Mouse (Mus musculus) intestine, postnatal 0 days (tissue): ENCODE data around the gene Msrb3. TPM values are rescaled to one million over a fixed set of nuclear protein-coding genes. Genes with fewer than 3 reads are reported as not detected.

ENCODE experiments used
- ATAC-seq: fragments of 200-750 bp; cut with Nextera tagmentation; 2 replicates; pipeline ENCODE4 v1.8.0; 2017; ENCODE audit warnings: mild to moderate bottlenecking, moderate TSS enrichment, moderate library complexity
- H3K27ac ChIP-seq: fragments of 300-500 bp; sonication (generic); 2 replicates; pipeline ENCODE4 v1.5.1; 2014; ENCODE audit warnings: mild to moderate bottlenecking, low read depth, low read length, moderate library complexity
- H3K27me3 ChIP-seq: fragments of 300-500 bp; sonication (generic); replicated peaks from 2 replicates; pipeline ENCODE4 v1.6.1; 2014; ENCODE audit warnings: low read length, mixed read lengths; ENCODE audit not compliant: control insufficient read depth, insufficient read depth
- H3K36me3 ChIP-seq: fragments of 300-500 bp; sonication (generic); 2 replicates; pipeline ENCODE4 v1.6.1; 2014; ENCODE audit warnings: mild to moderate bottlenecking, moderate library complexity; ENCODE audit not compliant: control insufficient read depth, insufficient read depth
- H3K4me1 ChIP-seq: fragments of 300-500 bp; sonication (generic); replicated peaks from 2 replicates; pipeline ENCODE4 v1.6.1; 2014; ENCODE audit warnings: antibody characterized with exemption, low read length, mixed read lengths; ENCODE audit not compliant: control insufficient read depth, insufficient read depth
- H3K4me2 ChIP-seq: fragments of 300-500 bp; sonication (generic); replicated peaks from 2 replicates; pipeline ENCODE4 v1.6.1; 2014; ENCODE audit warnings: low read depth, mild to moderate bottlenecking, moderate library complexity
- H3K4me3 ChIP-seq: fragments of 300-500 bp; sonication (generic); 2 replicates; pipeline ENCODE4 v1.5.1; 2014; ENCODE audit warnings: low read depth, low read length
- H3K9ac ChIP-seq: fragments of 300-500 bp; sonication (generic); 2 replicates; pipeline ENCODE4 v1.6.1; 2014; ENCODE audit warnings: mild to moderate bottlenecking, low read depth, low read length
- H3K9me3 ChIP-seq: fragments of 300-500 bp; sonication (generic); 2 replicates; pipeline ENCODE4 v1.6.1; 2016; ENCODE audit warnings: mixed run types; ENCODE audit not compliant: control insufficient read depth
- CTCF ChIP-seq: sonication (generic); IDR thresholded peaks from 2 replicates; pipeline ENCODE4 v1.5.1; 2016; ENCODE audit warnings: low read depth, mild to moderate bottlenecking, control low read depth, antibody characterized with exemption, moderate library complexity
- WGBS: fragments of 180-500 bp; shearing (Covaris S2); extraction: QIAGEN DNeasy Blood & Tissue Kit; methylation state at CpG from one replicate; pipeline ENCODE4 v1.1.7; 2014; 5-methylcytosine and 5-hydroxymethylcytosine counted together
- polyA plus RNA-seq: library from polyadenylated mRNA; unstranded; fragments of >200 nt; fragmentation: Nextera tagmentation; extraction: Ambion mirVana; gene quantifications from 2 replicates; pipeline ENCODE4 v1.2.1, GENCODE M21; 2015

Msrb3 gene
- polyA plus RNA-seq, 1 experiment from 2014 or later = 17.2 TPM

GRCm38 (mm10) chr10:120903843-120904468 lies 5.1 kb upstream of the Msrb3 start:
- no peak overlapping the region for H3K9ac ChIP-seq
- WGBS = 78% methylated on average over 4 of the region's 4 CpGs
- no peaks in the 10 kb centered on the region for H3K27me3 ChIP-seq
- no peak overlapping the region for H3K4me2 ChIP-seq
- H3K4me3 ChIP-seq = no peak overlapping the region
- no peak for ATAC-seq
- no peaks in the 10 kb centered on the region for H3K4me1 ChIP-seq
- no peak overlapping the region for H3K27ac ChIP-seq
- TF ChIP-seq CTCF = no peak
- no peaks in the 10 kb centered on the region for H3K9me3 ChIP-seq
- no peaks in the 10 kb centered on the region for H3K36me3 ChIP-seq

DNA sequence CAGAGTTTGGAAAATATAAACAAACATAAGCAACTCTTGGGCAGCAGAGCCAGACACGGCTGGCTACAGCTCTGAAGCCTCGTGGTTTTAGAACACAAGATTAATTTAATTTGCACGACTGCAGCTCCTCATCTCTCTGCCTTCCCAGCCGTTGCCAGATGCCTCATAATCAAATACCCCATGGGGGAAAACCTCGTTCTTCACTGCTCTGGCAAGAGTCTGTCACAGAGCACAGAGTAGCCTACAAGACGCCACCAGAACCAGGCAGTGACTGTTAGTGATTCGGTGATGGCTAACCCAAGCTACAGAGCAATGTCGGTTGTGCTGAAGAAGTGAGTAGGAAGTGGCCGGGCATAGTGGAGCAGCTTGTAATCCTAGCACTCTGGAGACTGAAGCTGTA lies 2.8 kb upstream of the Msrb3 start:
- H3K4me2 ChIP-seq = no peak overlapping the region
- no peak overlapping the region for H3K9ac ChIP-seq
- WGBS = 58% methylated on average over 9 of the region's 9 CpGs
- 0 out of 2 replicates have a peak, but pooled peaks cover 3% of the 10 kb centered on the region for H3K27me3 ChIP-seq
- H3K36me3 ChIP-seq = no peaks in the 10 kb centered on the region
- H3K4me3 ChIP-seq = no peak overlapping the region
- H3K9me3 ChIP-seq = no peaks in the 10 kb centered on the region
- H3K27ac ChIP-seq = no peak overlapping the region
- TF ChIP-seq CTCF = no peak
- no peak for ATAC-seq
- H3K4me1 ChIP-seq = no peaks in the 10 kb centered on the region

- no peak overlapping the region for H3K27ac ChIP-seq
- no peaks in the 10 kb centered on the region for H3K9me3 ChIP-seq
- no peak overlapping the region for H3K9ac ChIP-seq
- H3K4me1 ChIP-seq = peaks cover under 1% of the 10 kb centered on the region; the same call in 1 of the 2 replicates
- no peaks in the 10 kb centered on the region for H3K36me3 ChIP-seq
- TF ChIP-seq CTCF = no peak
- 0 out of 2 replicates have a peak, but pooled peaks cover 3% of the 10 kb centered on the region for H3K27me3 ChIP-seq
- no peak for ATAC-seq
- H3K4me2 ChIP-seq = peak overlapping the region; percentile 91; the same call in 1 of the 2 replicates
- 56% methylated on average over 13 of the region's 13 CpGs for WGBS
- 0 out of 2 replicates have a peak overlapping the region, but pooled peaks have one; percentile 3 for H3K4me3 ChIP-seq
Measured at GRCm38 (mm10) chr10:120900096-120900495, 1.2 kb upstream of the Msrb3 start.

DNA sequence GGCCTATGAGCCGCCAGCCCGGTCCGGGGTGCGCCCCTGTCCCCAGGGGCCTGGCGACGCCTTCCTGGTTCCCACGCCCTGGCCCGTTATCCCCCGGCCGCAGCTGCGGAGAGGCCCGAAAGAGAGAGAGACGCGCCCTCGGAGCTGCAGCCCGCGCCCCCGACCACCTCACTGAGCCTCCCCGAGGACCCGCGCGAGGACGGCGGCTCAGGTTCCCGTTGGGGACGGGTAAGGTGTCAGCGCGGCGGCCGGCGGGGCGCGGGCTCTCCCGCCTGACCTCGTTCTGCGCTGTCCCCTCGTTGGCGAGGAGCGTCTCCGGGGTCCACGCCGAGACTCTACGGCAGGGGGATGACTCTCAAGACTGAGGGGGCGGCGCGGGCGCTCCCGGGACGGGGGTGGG lies 544 bp downstream of the Msrb3 start:
- ATAC-seq = no peak
- no peak for TF ChIP-seq CTCF
- Histone ChIP-seq H3K36me3 (no peaks in the 10 kb centered on the region), H3K4me3 (peak overlapping the region; percentile 70), H3K27ac (peak overlapping the region; percentile 75), H3K4me1 (peaks cover 7% of the 10 kb centered on the region; the same call in 1 of the 2 replicates), H3K27me3 (0 out of 2 replicates have a peak, but pooled peaks cover 3% of the 10 kb centered on the region), H3K9me3 (no peaks in the 10 kb centered on the region), H3K4me2 (peak overlapping the region; percentile 91), H3K9ac (peak overlapping the region; percentile 73)
- WGBS = 2% methylated on average over 49 of the region's 49 CpGs

- Histone ChIP-seq H3K4me3 (no peak overlapping the region), H3K4me1 (peaks cover 7% of the 10 kb centered on the region; the same call in 1 of the 2 replicates), H3K27me3 (0 out of 2 replicates have a peak, but pooled peaks cover 3% of the 10 kb centered on the region), H3K27ac (peak overlapping the region; percentile 72), H3K9ac (no peak overlapping the region), H3K9me3 (no peaks in the 10 kb centered on the region), H3K36me3 (no peaks in the 10 kb centered on the region), H3K4me2 (peak overlapping the region; percentile 50)
- ATAC-seq = peak; percentile 20; the same call in 1 of the 2 replicates
- 22% methylated on average over 15 of the region's 15 CpGs for WGBS
- peak; percentile 49 for TF ChIP-seq CTCF
Measured at GRCm38 (mm10) chr10:120895899-120896289, 3.0 kb downstream of the Msrb3 start.

- Histone ChIP-seq H3K4me2 (peak overlapping the region; percentile 50), H3K9ac (no peak overlapping the region), H3K27me3 (0 out of 2 replicates have a peak, but pooled peaks cover 3% of the 10 kb centered on the region), H3K36me3 (no peaks in the 10 kb centered on the region), H3K4me1 (peaks cover 7% of the 10 kb centered on the region; the same call in 1 of the 2 replicates), H3K4me3 (no peak overlapping the region), H3K27ac (peak overlapping the region; percentile 72), H3K9me3 (no peaks in the 10 kb centered on the region)
- WGBS = 58% methylated on average over 15 of the region's 15 CpGs
- ATAC-seq = peak; percentile 82
- no peak for TF ChIP-seq CTCF
Measured at GRCm38 (mm10) chr10:120894978-120895898, 3.7 kb downstream of the Msrb3 start.
